Mouse (Mus musculus) bone marrow macrophage, adult 2 months (primary cell): ENCODE data around the gene Smarcd3. TPM values are rescaled to one million over a fixed set of nuclear protein-coding genes. Genes with fewer than 3 reads are reported as not detected.

Experiments
- H3K27ac ChIP-seq: 2 replicates; pipeline ENCODE4 v1.5.1; 2012; ENCODE audit warnings: low read depth, low read length; ENCODE audit not compliant: insufficient read depth
- H3K4me1 ChIP-seq: 2 replicates; pipeline ENCODE4 v1.6.1; 2012; ENCODE audit warnings: low read length; ENCODE audit not compliant: control insufficient read depth, insufficient read depth
- H3K4me3 ChIP-seq: 2 replicates; pipeline ENCODE4 v1.5.1; 2012; ENCODE audit warnings: mild to moderate bottlenecking, low read length, moderate library complexity; ENCODE audit not compliant: insufficient read depth
- CTCF ChIP-seq: IDR thresholded peaks from 2 replicates; pipeline ENCODE4 v1.5.1; 2012; ENCODE audit warnings: low read depth, mild to moderate bottlenecking, low read length, moderate library complexity
- POLR2A ChIP-seq: IDR thresholded peaks from 2 replicates; pipeline ENCODE4 v1.6.1; 2012; ENCODE audit warnings: mild to moderate bottlenecking, low read depth, low read length, borderline replicate concordance
- polyA plus RNA-seq: library from polyadenylated mRNA; stranded (reverse); fragments of >200 nt; gene quantifications from 2 replicates; pipeline ENCODE4 v1.2.4, GENCODE M21; 2012; ENCODE audit not compliant: missing spikeins, insufficient read depth, insufficient read length

The Smarcd3 gene
- polyA plus RNA-seq, 1 experiment = not detected

GRCm38 (mm10) chr5:24622386-24623040, 1.7 kb downstream of the Smarcd3 start:
- no peak overlapping the region for H3K4me3 ChIP-seq
- no peak for TF ChIP-seq POLR2A
- TF ChIP-seq CTCF = no peak
- no peak overlapping the region for H3K27ac ChIP-seq
- H3K4me1 ChIP-seq = no peaks in the 10 kb centered on the region

DNA sequence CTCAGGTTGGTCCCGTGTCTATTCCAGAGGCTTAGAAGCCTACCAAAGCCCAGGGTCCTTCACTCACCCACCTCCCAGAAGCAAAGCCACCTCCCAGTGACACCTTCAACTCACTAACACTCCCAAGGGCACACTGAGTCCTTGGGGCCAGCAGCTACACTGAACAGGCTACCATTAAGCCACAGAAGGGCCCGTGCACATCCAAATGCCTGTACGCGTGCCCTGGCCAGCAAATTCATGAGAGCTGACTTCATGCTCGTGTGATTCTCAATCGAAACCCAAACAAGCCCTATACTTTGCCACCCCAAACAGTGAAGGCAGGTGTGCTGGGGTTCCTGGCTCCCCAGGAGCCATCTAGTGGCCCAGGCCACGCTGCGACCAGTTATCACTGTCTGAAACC, 3.6 kb downstream of the Smarcd3 start:
- Histone ChIP-seq H3K27ac (no peak overlapping the region), H3K4me1 (no peaks in the 10 kb centered on the region), H3K4me3 (no peak overlapping the region)
- no peak for TF ChIP-seq POLR2A
- no peak; the same call in 1 of the 2 replicates for TF ChIP-seq CTCF

DNA sequence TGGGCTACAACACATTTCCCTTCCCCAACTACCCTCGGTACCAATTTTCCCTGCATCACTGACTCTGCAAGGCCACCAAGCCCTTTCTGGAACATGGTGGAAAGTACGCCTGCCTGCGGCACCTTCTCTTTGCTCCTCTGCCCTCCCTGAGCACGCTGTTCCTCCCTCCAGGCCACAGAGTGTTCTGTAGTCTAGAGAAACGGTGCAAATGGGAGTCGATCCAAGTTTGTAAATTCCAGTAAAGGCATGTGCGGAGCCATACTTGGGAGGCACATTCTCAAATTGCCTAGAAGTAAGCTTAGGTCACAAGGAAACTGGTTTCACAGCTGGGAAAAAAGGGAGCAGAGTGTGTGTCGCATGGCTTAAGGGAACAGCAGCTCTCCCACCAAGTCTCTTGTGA, 4.1 kb downstream of the Smarcd3 start:
- H3K4me3 ChIP-seq = no peak overlapping the region
- TF ChIP-seq CTCF = no peak
- no peak for TF ChIP-seq POLR2A
- no peaks in the 10 kb centered on the region for H3K4me1 ChIP-seq
- H3K27ac ChIP-seq = no peak overlapping the region

DNA sequence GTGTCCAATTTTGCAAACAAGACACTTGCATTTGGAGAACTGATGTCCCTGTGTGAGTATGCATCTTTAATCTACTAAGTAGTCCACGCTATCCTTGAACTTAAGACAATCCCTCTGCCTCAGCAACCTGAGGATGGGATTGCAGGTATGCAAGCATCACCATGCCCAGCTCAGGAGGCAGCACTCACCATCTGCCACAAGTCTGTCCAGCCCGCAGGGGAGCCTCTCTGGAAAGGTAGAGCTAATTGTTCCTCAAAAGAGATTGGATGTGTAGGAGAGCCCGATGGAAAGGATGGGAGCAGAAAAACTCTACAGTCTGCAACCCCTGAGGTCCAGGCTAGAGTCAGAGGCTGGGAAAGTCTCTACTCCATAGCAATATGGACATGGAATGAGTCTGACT, 5.3 kb downstream of the Smarcd3 start:
- no peak for TF ChIP-seq POLR2A
- no peak for TF ChIP-seq CTCF
- H3K27ac ChIP-seq = no peak overlapping the region
- no peak overlapping the region for H3K4me3 ChIP-seq
- no peaks in the 10 kb centered on the region for H3K4me1 ChIP-seq

- H3K4me1 ChIP-seq = no peaks in the 10 kb centered on the region
- H3K27ac ChIP-seq = no peak overlapping the region
- TF ChIP-seq CTCF (no peak), POLR2A (no peak)
- no peak overlapping the region for H3K4me3 ChIP-seq
Measured at GRCm38 (mm10) chr5:24615097-24615496, 9.1 kb downstream of the Smarcd3 start.

GRCm38 (mm10) chr5:24612302-24612649, 11.9 kb downstream of the Smarcd3 start:
- no peak for TF ChIP-seq POLR2A
- TF ChIP-seq CTCF = no peak
- Histone ChIP-seq H3K27ac (no peak overlapping the region), H3K4me3 (no peak overlapping the region), H3K4me1 (no peaks in the 10 kb centered on the region)

- H3K27ac ChIP-seq = no peak overlapping the region
- TF ChIP-seq CTCF (no peak), POLR2A (no peak)
- no peak overlapping the region for H3K4me3 ChIP-seq
- no peaks in the 10 kb centered on the region for H3K4me1 ChIP-seq
Measured at GRCm38 (mm10) chr5:24611366-24612301, 12.6 kb downstream of the Smarcd3 start.

DNA sequence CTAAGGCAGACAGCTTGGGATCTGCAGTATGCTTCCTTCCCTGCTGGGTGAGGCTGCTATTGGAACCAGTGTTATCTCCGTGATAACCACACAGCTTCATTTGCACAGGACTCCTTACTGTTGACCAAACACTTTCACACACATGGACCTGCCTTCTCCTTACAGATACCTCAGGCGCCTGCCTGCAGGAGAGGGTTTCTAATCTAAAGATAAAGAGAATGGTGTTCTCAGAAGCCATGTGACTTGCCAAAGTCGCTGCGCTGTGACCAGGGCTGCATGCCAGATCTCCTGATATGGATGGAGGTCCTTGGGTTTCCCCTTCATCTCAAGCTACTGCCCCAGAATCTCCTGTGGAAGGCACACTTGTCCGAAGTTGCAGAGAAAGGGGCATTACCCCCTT, 14.8 kb downstream of the Smarcd3 start:
- H3K4me1 ChIP-seq = no peaks in the 10 kb centered on the region
- TF ChIP-seq CTCF (no peak), POLR2A (no peak)
- H3K4me3 ChIP-seq = no peak overlapping the region
- H3K27ac ChIP-seq = no peak overlapping the region

DNA sequence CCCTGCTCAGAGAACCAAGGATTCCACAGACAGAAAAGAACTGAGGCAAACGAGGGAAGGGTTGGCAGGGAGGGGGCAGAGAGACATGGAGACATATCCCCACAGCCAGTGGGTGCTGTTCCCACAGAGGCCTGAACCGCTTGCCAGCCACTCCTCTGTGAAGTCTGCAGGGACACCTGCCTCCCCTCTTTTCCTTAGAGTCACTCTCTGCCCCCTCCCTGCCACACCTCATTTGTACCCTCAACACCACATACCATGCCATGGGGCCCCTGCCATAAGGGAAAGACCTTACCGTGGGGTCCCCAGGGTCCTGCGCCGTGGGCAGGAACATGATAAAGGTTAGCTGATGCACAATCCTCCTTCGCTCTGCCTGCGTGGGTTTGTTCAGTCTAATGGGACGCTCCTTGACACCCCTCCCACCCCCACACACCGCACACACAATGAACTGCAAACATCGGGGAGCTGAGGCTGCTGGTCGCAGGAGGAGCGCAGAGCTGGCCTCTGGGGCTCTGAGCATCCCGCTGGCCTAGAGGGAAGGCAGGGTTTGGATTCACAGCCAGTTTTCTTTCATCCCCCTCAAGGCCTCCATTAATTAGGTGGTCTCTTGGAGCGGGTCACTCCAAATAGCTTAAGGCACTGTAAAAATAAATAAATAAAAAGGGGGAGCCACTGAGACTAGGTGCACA, 18.1 kb downstream of the Smarcd3 start:
- Histone ChIP-seq H3K4me3 (no peak overlapping the region), H3K4me1 (no peaks in the 10 kb centered on the region), H3K27ac (no peak overlapping the region)
- TF ChIP-seq POLR2A (no peak), CTCF (no peak)
